16 mouse cellular contexts compared by ENCODE assay signal in the genomic region with DNA sequence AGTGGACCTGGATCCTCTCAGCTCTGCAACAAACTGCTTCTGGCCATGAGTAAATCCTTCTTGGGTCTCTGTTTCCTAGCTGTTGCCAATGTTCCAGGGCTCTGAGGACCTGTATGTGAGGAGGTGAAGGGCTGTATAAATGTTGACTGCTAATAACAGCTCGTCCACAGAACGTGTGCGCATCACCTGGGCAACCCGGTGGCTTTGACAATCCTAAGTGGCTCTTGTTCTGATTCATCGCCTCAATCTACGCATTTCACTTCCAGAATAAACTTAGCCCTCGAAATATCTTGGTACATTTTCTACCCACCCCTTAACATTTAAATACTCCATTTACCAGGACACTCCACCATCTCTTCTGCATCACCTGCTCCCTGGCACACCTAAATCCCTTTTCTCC. TPM values are rescaled to one million over a fixed set of nuclear protein-coding genes. Genes with fewer than 3 reads are reported as not detected.
DNase-seq lines count a peak whose midpoint lies in the region; ATAC-seq lines count a peak whose summit lies in the region.
"Had no signal": no experiment of that assay in that cellular context is flagged by ENCODE, and none has a peak within 500 bp of the region (broad histone marks: within the 10 kb centered on the region; RNA-seq: fewer than 3 reads in every experiment).

No protein-coding gene starts in this region.

- H3K9me3 ChIP-seq in heart, embryonic 15.5 days (replicated peaks): no peaks in the 10 kb centered on the region
- no peaks in the 10 kb centered on the region for H3K9me3 ChIP-seq in embryonic facial prominence, embryonic 11.5 days (replicated peaks; ENCODE audit: control insufficient read depth, low read length)
- H3K9me3 ChIP-seq in limb, embryonic 10.5 days (replicated peaks): no peaks in the 10 kb centered on the region
- H3K9me3 ChIP-seq in lung, embryonic 16.5 days (ENCODE audit: control insufficient read depth, low read length): no peaks in the 10 kb centered on the region
- H3K9me3 ChIP-seq: forebrain, embryonic 15.5 days had no signal

- 83% methylated on average over 7 of the region's 7 CpGs for WGBS in heart, embryonic 15.5 days
- 94% methylated on average over 7 of the region's 7 CpGs for WGBS in embryonic facial prominence, embryonic 11.5 days
- WGBS in limb, embryonic 10.5 days: 94% methylated on average over 7 of the region's 7 CpGs
- WGBS in lung, embryonic 16.5 days: 68% methylated on average over 7 of the region's 7 CpGs

- ATAC-seq in heart, embryonic 15.5 days (replicated peaks; ENCODE audit: insufficient number of reproducible peaks, insufficient read depth, low FRiP score, low read depth): no peak
- ATAC-seq in embryonic facial prominence, embryonic 11.5 days (replicated peaks; ENCODE audit: insufficient number of reproducible peaks, low FRiP score, low TSS enrichment, low read depth): no peak
- ATAC-seq in lung, embryonic 16.5 days (ENCODE audit: low read depth): peak; percentile 20; the same call in 1 of the 2 replicates

- H3K4me3 ChIP-seq in heart, embryonic 15.5 days: no peak overlapping the region
- H3K4me3 ChIP-seq in embryonic facial prominence, embryonic 11.5 days (ENCODE audit: low read depth, low read length): no peak overlapping the region
- H3K4me3 ChIP-seq in limb, embryonic 10.5 days: 0 out of 2 replicates have a peak overlapping the region, but pooled peaks have one; percentile 20
- no peak overlapping the region for H3K4me3 ChIP-seq in lung, embryonic 16.5 days (ENCODE audit: low read length)
- H3K4me3 ChIP-seq: forebrain, embryonic 15.5 days had no signal

- no peaks in the 10 kb centered on the region for H3K36me3 ChIP-seq in heart, embryonic 15.5 days
- no peaks in the 10 kb centered on the region for H3K36me3 ChIP-seq in embryonic facial prominence, embryonic 11.5 days (replicated peaks; ENCODE audit: control insufficient read depth, insufficient read depth, low read depth, low read length)
- no peaks in the 10 kb centered on the region for H3K36me3 ChIP-seq in limb, embryonic 10.5 days
- no peaks in the 10 kb centered on the region for H3K36me3 ChIP-seq in lung, embryonic 16.5 days (ENCODE audit: control insufficient read depth, insufficient read depth, low read length)
- H3K36me3 ChIP-seq: forebrain, embryonic 15.5 days; G1E had no signal

- DNase-seq in heart, postnatal 14 days: no peak
- DNase-seq in embryonic facial prominence, embryonic 11.5 days (ENCODE audit: low spot score): no peak
- DNase-seq in limb, embryonic 10.5 days (ENCODE audit: low spot score): no peak
- no peak for DNase-seq in spleen, adult 18-20 months
- DNase-seq in spleen, postnatal 36 days (ENCODE audit: low spot score in 2 of 2): no peak
- DNase-seq in urinary bladder, adult 2 months (ENCODE audit: low spot score): no peak
- DNase-seq: adrenal gland, postnatal 14 days; cerebellum, adult 9-10 months; kidney, postnatal 36 days; layer of hippocampus, postnatal 36 days had no signal

- no peaks in the 10 kb centered on the region for H3K27me3 ChIP-seq in heart, embryonic 15.5 days
- no peaks in the 10 kb centered on the region for H3K27me3 ChIP-seq in embryonic facial prominence, embryonic 11.5 days (ENCODE audit: control insufficient read depth, insufficient read depth, low read length)
- no peaks in the 10 kb centered on the region for H3K27me3 ChIP-seq in limb, embryonic 10.5 days (ENCODE audit: low read depth, poor library complexity, severe bottlenecking)
- H3K27me3 ChIP-seq in lung, embryonic 16.5 days (ENCODE audit: control insufficient read depth, insufficient read depth, low read depth, low read length): no peaks in the 10 kb centered on the region
- H3K27me3 ChIP-seq: forebrain, embryonic 15.5 days had no signal

- intact Hi-C loops in heart, postnatal 14 days (cut with DNase I): no loop called here

- 0 out of 2 replicates have a peak overlapping the region, but pooled peaks have one; percentile 45 for H3K27ac ChIP-seq in heart, embryonic 15.5 days
- H3K27ac ChIP-seq in embryonic facial prominence, embryonic 11.5 days (replicated peaks; ENCODE audit: low read depth, low read length): 0 out of 2 replicates have a peak overlapping the region, but pooled peaks have one; percentile 7
- peak overlapping the region; percentile 79 for H3K27ac ChIP-seq in limb, embryonic 10.5 days
- H3K27ac ChIP-seq in lung, embryonic 16.5 days (ENCODE audit: low read length): peak overlapping the region; percentile 88

- H3K4me1 ChIP-seq in heart, embryonic 15.5 days (replicated peaks): peaks cover 9% of the 10 kb centered on the region
- peaks cover 4% of the 10 kb centered on the region; the same call in 1 of the 2 replicates for H3K4me1 ChIP-seq in embryonic facial prominence, embryonic 11.5 days (ENCODE audit: control insufficient read depth, insufficient read depth, low read length)
- H3K4me1 ChIP-seq in limb, embryonic 10.5 days: peaks cover 51% of the 10 kb centered on the region
- H3K4me1 ChIP-seq in lung, embryonic 16.5 days (replicated peaks; ENCODE audit: control insufficient read depth, insufficient read depth, low read length): peaks cover 17% of the 10 kb centered on the region

- H3K4me2 ChIP-seq in heart, embryonic 15.5 days: peak overlapping the region; percentile 45
- no peak overlapping the region for H3K4me2 ChIP-seq in embryonic facial prominence, embryonic 11.5 days (ENCODE audit: low read depth, low read length)
- peak overlapping the region; percentile 48 for H3K4me2 ChIP-seq in lung, embryonic 16.5 days (ENCODE audit: low read depth, low read length)
- H3K4me2 ChIP-seq: forebrain, embryonic 15.5 days had no signal

- no peak overlapping the region for H3K9ac ChIP-seq in heart, embryonic 15.5 days
- H3K9ac ChIP-seq in embryonic facial prominence, embryonic 11.5 days (replicated peaks; ENCODE audit: low read length): no peak overlapping the region
- H3K9ac ChIP-seq in lung, embryonic 16.5 days (ENCODE audit: low read length): no peak overlapping the region
- H3K9ac ChIP-seq: forebrain, embryonic 15.5 days had no signal

RNA-seq across cellular contexts. Expression of a gene that starts 34.1 kb away (rescaled TPM):
- polyA plus RNA-seq in heart, embryonic 15.5 days (2015; fragmentation: Nextera tagmentation; extraction: Ambion mirVana): 1.8 and 3.4 TPM in 2 replicates
- 1 to 10 TPM; 3.1 to 3.3 TPM for total RNA-seq in heart, postnatal 14 days (2021)
- polyA plus RNA-seq in embryonic facial prominence, embryonic 11.5 days (2014; fragmentation: Nextera tagmentation; extraction: Ambion mirVana): 14.3 TPM in 2 replicates
- 2.1 and 9.2 TPM in 2 replicates for polyA plus RNA-seq in limb, embryonic 10.5 days (2016; fragmentation: Nextera tagmentation; extraction: Ambion mirVana)
- 22.0 and 23.8 TPM in 2 replicates for polyA plus RNA-seq in lung, embryonic 16.5 days (2015; fragmentation: Nextera tagmentation; extraction: Ambion mirVana)
- polyA plus RNA-seq in urinary bladder, adult 2 months (2012; rRNA removed): 3.2 and 3.4 TPM in 2 replicates
- total RNA-seq: megakaryocyte progenitor cell, adult 5-6 weeks had no signal
- polyA plus RNA-seq: G1E; liver, adult 2 months had no signal

Comparison
In these comparisons a context has a peak if more than half of its experiments do, and no peak if none do; other contexts are left out.
1. H3K27ac ChIP-seq: peak in every context shown above with its lines; median percentile 88 in lung, embryonic 16.5 days; 79 in limb, embryonic 10.5 days; 45 in heart, embryonic 15.5 days; 7 in embryonic facial prominence, embryonic 11.5 days.